Mouse (Mus musculus) kidney, embryonic 15.5 days (tissue): ENCODE measurements around the gene Klk15. TPM values are rescaled to one million over a fixed set of nuclear protein-coding genes. Genes with fewer than 3 reads are reported as not detected.
"Not testable (repeated sequence)": the region's sequence is repeated elsewhere in the genome, so short reads cannot be mapped to it uniquely, and the experiment has no call there.

Source experiments
- ATAC-seq: fragments of 200-750 bp; cut with Nextera tagmentation; replicated peaks from 2 replicates; pipeline ENCODE4 v1.8.0; 2017; ENCODE audit warnings: moderate TSS enrichment; ENCODE audit not compliant: low FRiP score
- H3K27ac ChIP-seq: fragments of 300-500 bp; sonication (generic); 2 replicates; pipeline ENCODE4 v1.5.1; 2015; ENCODE audit warnings: mild to moderate bottlenecking, inconsistent platforms
- H3K27me3 ChIP-seq: fragments of 300-500 bp; sonication (generic); 2 replicates; pipeline ENCODE4 v1.6.1; 2015; ENCODE audit warnings: inconsistent platforms
- H3K36me3 ChIP-seq: fragments of 300-500 bp; sonication (generic); 2 replicates; pipeline ENCODE4 v1.6.1; 2015; ENCODE audit warnings: inconsistent platforms
- H3K4me1 ChIP-seq: fragments of 300-500 bp; sonication (generic); 2 replicates; pipeline ENCODE4 v1.6.1; 2015; ENCODE audit warnings: inconsistent platforms
- H3K4me2 ChIP-seq: fragments of 300-500 bp; sonication (generic); 2 replicates; pipeline ENCODE4 v1.6.1; 2015; ENCODE audit warnings: moderate library complexity, mild to moderate bottlenecking, inconsistent platforms
- H3K4me3 ChIP-seq: fragments of 300-500 bp; sonication (generic); replicated peaks from 2 replicates; pipeline ENCODE4 v1.5.1; 2015; ENCODE audit warnings: mild to moderate bottlenecking, inconsistent platforms
- H3K9ac ChIP-seq: fragments of 300-500 bp; sonication (generic); 2 replicates; pipeline ENCODE4 v1.6.1; 2015; ENCODE audit warnings: mild to moderate bottlenecking, inconsistent platforms
- H3K9me3 ChIP-seq: fragments of 300-500 bp; sonication (generic); replicated peaks from 2 replicates; pipeline ENCODE4 v1.6.1; 2016; ENCODE audit warnings: inconsistent platforms
- WGBS: fragments of 180-500 bp; shearing (Covaris S2); methylation state at CpG from one replicate; pipeline ENCODE4 v1.1.7; 2015; ENCODE audit warnings: mixed read lengths; 5-methylcytosine and 5-hydroxymethylcytosine counted together
- polyA plus RNA-seq: library from polyadenylated mRNA; unstranded; fragments of >200 nt; fragmentation: Nextera tagmentation; extraction: Ambion mirVana; gene quantifications from 2 replicates; pipeline ENCODE4 v1.2.1, GENCODE M21; 2015

The Klk15 gene
- polyA plus RNA-seq, 1 experiment from 2014 or later = not detected

DNA sequence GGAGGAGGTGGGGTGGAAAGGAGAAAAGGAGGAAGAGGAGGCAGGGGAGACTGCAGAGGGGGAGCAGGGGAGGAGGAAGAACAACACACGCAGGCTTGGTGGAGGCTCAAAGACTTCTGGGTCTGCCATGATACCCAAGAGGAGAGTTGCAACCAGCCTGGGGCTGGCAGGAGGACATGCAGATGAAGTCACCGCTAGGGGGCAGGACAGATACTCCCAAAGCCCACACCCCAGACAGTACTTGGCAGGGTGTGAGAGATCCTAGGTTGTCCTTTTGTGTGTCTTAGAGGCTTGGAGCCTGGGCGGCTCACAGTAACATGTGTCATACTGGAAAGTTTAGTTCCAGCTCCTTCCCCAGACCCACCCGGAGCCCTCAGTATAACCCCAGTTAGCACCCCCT is 5.0 kb upstream of the Klk15 start:
- Histone ChIP-seq H3K4me1 (no peaks in the 10 kb centered on the region), H3K27ac (no peak overlapping the region), H3K36me3 (no peaks in the 10 kb centered on the region), H3K9ac (no peak overlapping the region), H3K4me3 (no peak overlapping the region), H3K4me2 (no peak overlapping the region), H3K9me3 (no peaks in the 10 kb centered on the region), H3K27me3 (no peaks in the 10 kb centered on the region)
- WGBS = 43% methylated on average over 4 of the region's 4 CpGs
- 0 out of 2 replicates have a peak, but pooled peaks have one; percentile 15 for ATAC-seq

DNA sequence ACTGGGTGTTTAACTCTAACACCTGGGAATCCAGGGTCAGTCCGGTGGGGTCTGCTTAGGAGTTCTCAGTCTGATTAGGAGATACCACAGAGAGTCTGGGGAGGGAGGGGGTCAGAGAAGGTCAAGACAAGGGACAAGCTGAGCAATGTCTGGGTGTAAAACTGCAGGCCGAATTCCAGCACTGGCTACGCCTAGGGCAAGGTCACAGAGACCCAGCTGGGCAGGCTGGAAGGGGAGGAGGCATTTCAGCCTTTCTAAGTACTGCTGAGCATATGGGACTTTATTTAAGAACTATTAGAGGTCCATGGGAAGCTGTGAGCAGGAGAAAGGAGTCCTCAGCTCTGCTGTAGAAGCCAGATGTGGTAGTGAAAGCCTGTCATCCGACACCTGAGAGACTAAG is 1.2 kb upstream of the Klk15 start:
- ATAC-seq = no peak
- no peaks in the 10 kb centered on the region for H3K27me3 ChIP-seq
- WGBS = 59% methylated on average over 4 of the region's 4 CpGs
- no peaks in the 10 kb centered on the region for H3K9me3 ChIP-seq
- no peaks in the 10 kb centered on the region for H3K36me3 ChIP-seq
- no peak overlapping the region for H3K4me3 ChIP-seq
- 0 out of 2 replicates have a peak, but pooled peaks cover 5% of the 10 kb centered on the region for H3K4me1 ChIP-seq
- H3K9ac ChIP-seq = no peak overlapping the region
- no peak overlapping the region for H3K27ac ChIP-seq
- no peak overlapping the region for H3K4me2 ChIP-seq

DNA sequence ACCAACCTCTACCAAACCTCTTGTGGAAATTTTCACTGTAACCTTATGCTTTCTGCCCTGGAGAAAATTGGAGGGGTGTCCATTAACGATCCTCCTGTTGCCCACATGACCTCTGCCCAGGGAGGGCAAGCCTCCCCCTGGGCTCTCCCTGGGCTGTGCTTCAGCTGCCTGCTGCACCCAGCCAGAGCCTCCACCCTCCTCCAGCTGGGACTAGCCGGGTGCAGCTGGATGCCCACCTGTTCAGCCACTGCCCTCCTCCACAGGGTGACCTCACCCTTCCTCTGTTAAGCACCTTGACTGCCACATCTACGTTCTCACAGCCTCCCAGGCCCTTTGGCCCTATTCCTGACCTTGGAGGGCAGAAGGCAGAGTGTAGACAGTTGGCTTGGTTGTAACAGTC is 1.2 kb downstream of the Klk15 start:
- Histone ChIP-seq H3K27ac (no peak overlapping the region), H3K27me3 (no peaks in the 10 kb centered on the region), H3K9ac (no peak overlapping the region), H3K4me1 (0 out of 2 replicates have a peak, but pooled peaks cover 5% of the 10 kb centered on the region), H3K9me3 (no peaks in the 10 kb centered on the region), H3K36me3 (no peaks in the 10 kb centered on the region), H3K4me3 (no peak overlapping the region), H3K4me2 (no peak overlapping the region)
- 29% methylated on average over 3 of the region's 3 CpGs for WGBS
- ATAC-seq = peak; percentile 80

DNA sequence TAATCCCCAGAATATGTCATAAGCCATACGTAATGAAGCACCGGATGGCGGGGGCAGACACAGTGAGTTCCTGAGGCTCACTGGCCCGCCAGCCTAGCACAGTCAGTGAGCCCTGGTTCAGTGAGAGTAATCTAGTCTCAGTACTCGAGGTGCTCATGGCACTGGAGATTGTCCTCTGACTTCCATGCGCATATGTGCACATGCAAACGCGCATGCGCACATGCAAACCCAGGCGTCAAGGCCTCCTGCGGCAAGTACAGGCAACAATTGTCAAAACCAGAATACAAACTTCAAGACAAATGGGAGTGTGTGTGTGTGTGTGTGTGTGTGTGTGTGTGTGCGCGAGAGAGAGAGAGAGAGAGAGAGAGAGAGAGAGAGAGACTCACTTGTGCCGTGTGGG is 3.0 kb downstream of the Klk15 start:
- Histone ChIP-seq H3K27ac (no peak overlapping the region), H3K4me1 (0 out of 2 replicates have a peak, but pooled peaks cover 5% of the 10 kb centered on the region), H3K27me3 (no peaks in the 10 kb centered on the region), H3K36me3 (no peaks in the 10 kb centered on the region), H3K9ac (no peak overlapping the region), H3K4me3 (no peak overlapping the region), H3K4me2 (no peak overlapping the region), H3K9me3 (no peaks in the 10 kb centered on the region)
- no peak for ATAC-seq
- WGBS = 85% methylated on average over 14 of the region's 14 CpGs

DNA sequence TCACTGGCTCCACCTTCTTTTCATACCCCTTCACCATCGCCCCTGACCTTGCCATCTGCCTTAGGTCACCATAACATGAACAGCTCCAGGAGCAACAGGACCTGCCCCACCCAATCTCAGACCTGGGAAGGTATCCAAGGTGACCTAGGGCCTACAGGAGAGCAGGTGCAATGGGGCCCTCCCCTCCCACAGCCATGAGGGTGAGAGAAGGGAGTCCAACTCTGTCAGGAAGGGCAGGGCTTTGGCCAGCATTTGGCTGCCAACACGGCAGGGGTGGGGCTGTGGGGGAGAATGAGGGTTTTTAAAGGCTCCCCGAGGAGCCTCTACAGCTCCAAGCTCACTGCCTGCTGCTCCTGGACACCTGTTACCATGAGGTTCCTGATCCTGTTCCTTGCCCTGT is 8.8 kb downstream of the Klk15 start:
- not testable (repeated sequence) for H3K4me3 ChIP-seq, H3K9me3 ChIP-seq, ATAC-seq, H3K27me3 ChIP-seq, H3K36me3 ChIP-seq, H3K4me2 ChIP-seq, H3K27ac ChIP-seq, H3K9ac ChIP-seq, H3K4me1 ChIP-seq
- 71% methylated on average over 3 of the region's 3 CpGs for WGBS

DNA sequence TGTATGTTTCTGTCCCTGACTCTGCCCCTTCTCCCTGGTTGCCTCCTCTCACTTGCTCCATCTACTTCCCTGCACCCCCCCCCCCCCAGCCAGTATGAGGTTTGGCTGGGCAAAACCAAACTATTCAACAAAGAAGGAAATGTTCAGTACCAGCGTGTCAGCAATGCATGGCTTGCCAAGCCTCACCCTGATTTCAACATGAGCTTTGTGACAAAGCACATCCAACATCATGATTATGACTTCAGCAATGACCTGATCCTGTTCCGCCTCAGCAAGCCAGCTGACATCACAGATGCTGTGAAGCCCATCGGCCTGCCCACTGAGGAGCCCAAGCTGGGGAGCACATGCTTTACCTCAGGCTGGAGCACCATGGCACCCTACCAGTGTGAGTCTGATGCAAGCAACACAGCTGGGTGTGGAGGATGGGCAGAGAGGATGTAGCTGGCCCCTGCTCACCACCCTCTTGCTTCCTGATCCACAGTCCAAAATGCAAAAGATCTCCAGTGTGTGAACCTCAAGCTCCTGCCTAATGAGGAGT is 11.3 kb downstream of the Klk15 start:
- H3K4me2 ChIP-seq = no peak overlapping the region
- H3K27ac ChIP-seq = no peak overlapping the region
- H3K9ac ChIP-seq = no peak overlapping the region
- 76% methylated on average over 3 of the region's 3 CpGs for WGBS
- H3K9me3 ChIP-seq = no peaks in the 10 kb centered on the region
- H3K27me3 ChIP-seq = no peaks in the 10 kb centered on the region
- no peaks in the 10 kb centered on the region for H3K36me3 ChIP-seq
- ATAC-seq = no peak
- no peaks in the 10 kb centered on the region for H3K4me1 ChIP-seq
- no peak overlapping the region for H3K4me3 ChIP-seq

DNA sequence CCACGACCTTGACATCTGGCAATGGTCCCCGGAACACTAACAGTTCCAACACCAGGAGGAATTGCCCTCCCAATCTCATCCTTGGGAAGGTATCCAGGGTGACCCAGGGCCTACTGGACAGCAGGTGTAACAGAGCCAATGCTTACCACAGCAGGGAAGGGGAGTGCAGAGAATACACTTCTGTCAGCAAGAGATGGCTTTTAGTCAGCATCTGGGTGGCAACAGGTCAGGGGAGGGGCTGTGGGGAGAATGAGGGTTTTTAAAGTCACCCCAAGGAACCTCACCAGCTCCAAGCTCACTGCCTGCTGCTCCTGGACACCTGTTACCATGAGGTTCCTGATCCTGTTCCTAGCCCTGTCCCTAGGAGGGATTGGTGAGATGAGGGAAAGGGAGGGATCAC is 16.8 kb downstream of the Klk15 start, which contains the start of gene Klk1b8:
TSS of gene Klk1b8 (plus strand) at position 301 of the 400 bp plus-strand sequence.
- ATAC-seq = no peak
- Histone ChIP-seq H3K36me3 (no peaks in the 10 kb centered on the region), H3K27ac (no peak within 1 kb of the TSS), H3K9me3 (no peaks in the 10 kb centered on the region), H3K4me2 (no peak within 1 kb of the TSS), H3K27me3 (no peaks in the 10 kb centered on the region), H3K4me1 (0 out of 2 replicates have a peak, but pooled peaks cover 10% of the 10 kb centered on the region), H3K4me3 (no peak within 1 kb of the TSS), H3K9ac (no peak within 1 kb of the TSS)
- WGBS = 57% methylated on average over 2 of the region's 2 CpGs

DNA sequence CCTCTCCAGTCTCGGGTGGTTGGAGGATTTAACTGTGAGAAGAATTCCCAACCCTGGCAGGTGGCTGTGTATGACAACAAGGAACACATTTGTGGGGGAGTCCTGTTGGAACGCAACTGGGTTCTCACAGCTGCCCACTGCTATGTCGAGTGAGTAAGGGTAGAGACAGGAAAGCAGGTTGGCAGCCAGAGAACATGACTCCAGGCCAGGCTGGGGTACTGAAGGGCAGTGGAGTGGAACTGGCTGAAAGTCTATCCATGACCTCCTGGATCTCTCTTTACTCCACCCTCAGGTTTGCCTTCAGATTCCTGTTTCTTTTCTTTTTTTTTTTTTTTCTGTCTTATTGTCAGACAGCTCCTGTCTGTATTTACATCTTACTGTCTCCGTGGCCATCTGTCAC is 19.2 kb downstream of the Klk15 start:
- Histone ChIP-seq H3K4me3 (no peak overlapping the region), H3K4me2 (no peak overlapping the region), H3K4me1 (0 out of 2 replicates have a peak, but pooled peaks cover 10% of the 10 kb centered on the region), H3K36me3 (no peaks in the 10 kb centered on the region), H3K9me3 (no peaks in the 10 kb centered on the region), H3K27ac (no peak overlapping the region), H3K27me3 (no peaks in the 10 kb centered on the region), H3K9ac (no peak overlapping the region)
- 28% methylated on average over 4 of the region's 4 CpGs for WGBS
- peak; percentile 79 for ATAC-seq

DNA sequence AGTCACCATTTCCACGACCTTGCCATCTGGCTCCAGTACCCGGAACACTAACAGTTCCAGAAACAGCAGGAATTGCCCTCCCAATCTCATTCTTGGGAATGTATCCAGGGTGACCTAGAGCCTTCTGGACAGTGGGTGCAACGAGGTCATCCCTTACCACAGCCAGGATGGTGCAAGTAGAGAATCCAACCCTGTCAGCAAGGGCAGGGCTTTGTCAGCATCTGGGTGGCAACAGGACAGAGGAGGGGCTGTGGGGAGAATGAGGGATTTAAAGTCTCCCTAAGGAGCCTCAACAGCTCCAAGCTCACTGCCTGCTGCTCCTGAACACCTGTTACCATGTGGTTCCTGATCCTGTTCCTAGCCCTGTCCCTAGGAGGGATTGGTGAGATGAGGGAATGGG is 32.9 kb downstream of the Klk15 start, which contains the start of gene Klk1b1:
TSS of gene Klk1b1 (plus strand) at position 301 of the 400 bp plus-strand sequence.
- no peaks in the 10 kb centered on the region for H3K4me1 ChIP-seq
- H3K4me3 ChIP-seq = no peak within 1 kb of the TSS
- no peaks in the 10 kb centered on the region for H3K9me3 ChIP-seq
- no peak within 1 kb of the TSS for H3K4me2 ChIP-seq
- H3K9ac ChIP-seq = no peak within 1 kb of the TSS
- H3K27me3 ChIP-seq = no peaks in the 10 kb centered on the region
- WGBS = 69% methylated on average over 3 of the region's 3 CpGs
- H3K36me3 ChIP-seq = no peaks in the 10 kb centered on the region
- no peak for ATAC-seq
- no peak within 1 kb of the TSS for H3K27ac ChIP-seq

DNA sequence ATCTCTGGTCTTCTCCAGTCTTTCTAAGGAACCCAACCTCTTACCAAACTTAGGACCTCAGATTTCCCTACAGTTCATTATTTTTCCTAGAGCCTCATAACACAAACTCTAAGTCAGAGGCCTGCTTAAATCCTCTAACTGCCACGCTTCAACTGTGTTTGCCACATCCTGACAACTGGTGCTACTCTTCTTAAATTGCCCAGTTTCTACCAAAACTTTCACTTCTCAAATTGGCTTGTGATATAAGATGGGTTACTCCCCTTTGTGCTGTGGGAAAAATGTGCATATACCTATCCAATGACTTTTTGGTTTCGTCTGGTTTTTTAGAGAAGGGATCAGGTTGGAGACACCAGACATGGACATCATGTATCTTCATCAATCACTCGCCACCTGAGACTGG is 33.5 kb downstream of the Klk15 start:
- Histone ChIP-seq H3K4me1 (no peaks in the 10 kb centered on the region), H3K9ac (no peak overlapping the region), H3K27ac (no peak overlapping the region), H3K4me3 (no peak overlapping the region), H3K36me3 (no peaks in the 10 kb centered on the region), H3K27me3 (no peaks in the 10 kb centered on the region), H3K4me2 (no peak overlapping the region), H3K9me3 (no peaks in the 10 kb centered on the region)
- ATAC-seq = no peak
- WGBS = 79% methylated on average over 3 of the region's 3 CpGs

DNA sequence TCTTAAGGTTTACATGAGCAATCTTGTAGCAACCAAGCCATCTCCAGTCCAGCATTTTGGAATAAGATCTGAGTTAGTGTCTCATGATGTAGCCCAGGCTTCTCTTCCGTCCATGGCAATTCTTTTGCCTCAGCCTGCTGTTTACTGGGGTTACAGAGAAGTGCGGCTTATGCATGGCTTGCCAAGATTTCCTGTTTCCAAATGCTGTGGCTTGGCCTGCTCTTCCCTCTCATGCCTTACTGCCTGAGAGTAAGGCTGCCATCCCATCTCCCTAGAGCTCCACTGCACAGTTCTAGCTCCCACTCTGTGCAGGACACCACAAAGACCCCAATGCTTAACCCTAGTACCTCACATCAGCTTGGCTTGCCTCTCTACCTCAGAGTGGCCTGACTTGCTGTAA is 34.1 kb downstream of the Klk15 start:
- Histone ChIP-seq H3K9me3 (no peaks in the 10 kb centered on the region), H3K4me3 (no peak overlapping the region), H3K36me3 (no peaks in the 10 kb centered on the region), H3K4me1 (no peaks in the 10 kb centered on the region), H3K4me2 (no peak overlapping the region), H3K27ac (no peak overlapping the region), H3K27me3 (no peaks in the 10 kb centered on the region), H3K9ac (no peak overlapping the region)
- ATAC-seq = no peak
- 84% methylated on average over 2 of the region's 2 CpGs for WGBS

DNA sequence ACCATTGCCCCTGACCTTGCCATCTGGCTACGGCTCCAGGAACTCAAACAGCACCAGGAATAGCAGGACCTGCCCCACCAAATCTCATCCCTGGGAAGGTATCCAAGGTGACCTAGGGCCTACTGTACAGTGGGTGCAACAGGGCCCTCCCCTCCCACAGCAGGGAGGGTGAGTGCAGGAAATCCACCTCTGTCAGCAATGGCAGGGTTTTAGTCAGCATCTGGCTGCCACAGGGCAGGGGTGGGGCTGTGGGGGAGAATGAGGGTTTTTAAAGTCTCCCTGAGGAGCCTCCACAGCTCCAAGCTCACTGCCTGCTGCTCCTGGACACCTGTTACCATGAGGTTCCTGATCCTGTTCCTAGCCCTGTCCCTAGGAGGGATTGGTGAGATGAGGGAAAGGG is 42.2 kb downstream of the Klk15 start, which contains the start of gene Klk1b9:
TSS of gene Klk1b9 (plus strand) at position 301 of the 400 bp plus-strand sequence.
- H3K36me3 ChIP-seq, ATAC-seq, H3K4me3 ChIP-seq, H3K4me2 ChIP-seq, H3K27me3 ChIP-seq, H3K9me3 ChIP-seq, H3K9ac ChIP-seq, H3K4me1 ChIP-seq, H3K27ac ChIP-seq: not testable (repeated sequence)
- WGBS = 63% methylated on average over 1 of the region's 1 CpGs

DNA sequence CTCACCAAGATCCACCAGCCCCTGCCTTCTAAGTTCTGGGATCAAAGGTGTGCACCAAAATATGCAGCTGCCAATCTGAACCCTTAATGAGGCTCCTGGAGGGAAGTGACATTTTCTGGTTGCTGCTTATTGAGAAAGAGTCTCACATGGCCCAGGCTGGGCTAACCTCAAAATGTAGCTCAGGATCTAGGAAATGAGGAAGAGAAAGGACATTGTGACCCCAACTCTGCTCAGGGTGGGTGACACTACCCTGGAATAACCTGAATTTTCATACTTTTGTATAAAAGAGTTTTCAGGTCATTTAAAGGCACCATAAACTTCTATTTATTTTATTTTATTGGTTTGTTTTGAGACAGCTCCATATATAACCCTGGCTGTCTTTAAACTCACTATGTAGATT is 52.1 kb downstream of the Klk15 start:
- H3K9me3 ChIP-seq = no peaks in the 10 kb centered on the region
- H3K9ac ChIP-seq = no peak overlapping the region
- H3K27ac ChIP-seq = no peak overlapping the region
- no peak for ATAC-seq
- no peaks in the 10 kb centered on the region for H3K4me1 ChIP-seq
- no peak overlapping the region for H3K4me3 ChIP-seq
- no peaks in the 10 kb centered on the region for H3K36me3 ChIP-seq
- H3K27me3 ChIP-seq = no peaks in the 10 kb centered on the region
- H3K4me2 ChIP-seq = no peak overlapping the region
